Mouse (Mus musculus): Measurements from ENCODE around the gene Cdk14.

Gene Cdk14

DNA sequence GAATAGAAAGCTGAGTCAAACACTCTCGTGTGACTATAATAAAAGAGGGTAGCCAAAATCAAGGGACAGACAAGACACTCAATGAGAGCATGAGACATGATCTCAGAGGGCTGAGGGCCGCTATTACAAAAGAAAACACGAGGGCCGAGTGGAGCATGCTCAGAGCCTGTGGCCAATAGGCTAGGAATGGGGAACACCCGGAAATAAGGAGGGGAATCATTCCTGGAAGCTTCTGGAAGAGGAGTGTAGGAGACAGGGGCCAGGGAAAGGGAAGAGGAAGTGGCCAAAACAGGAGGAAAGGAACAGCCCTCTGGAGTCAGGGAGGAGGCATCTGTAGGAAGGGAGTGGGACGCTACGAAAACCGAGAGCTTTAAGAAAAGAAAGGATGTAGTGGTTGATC lies 52.6 kb downstream of the Cdk14 start:
- in situ Hi-C loops (cut with MboI, MseI), result no loop called here

DNA sequence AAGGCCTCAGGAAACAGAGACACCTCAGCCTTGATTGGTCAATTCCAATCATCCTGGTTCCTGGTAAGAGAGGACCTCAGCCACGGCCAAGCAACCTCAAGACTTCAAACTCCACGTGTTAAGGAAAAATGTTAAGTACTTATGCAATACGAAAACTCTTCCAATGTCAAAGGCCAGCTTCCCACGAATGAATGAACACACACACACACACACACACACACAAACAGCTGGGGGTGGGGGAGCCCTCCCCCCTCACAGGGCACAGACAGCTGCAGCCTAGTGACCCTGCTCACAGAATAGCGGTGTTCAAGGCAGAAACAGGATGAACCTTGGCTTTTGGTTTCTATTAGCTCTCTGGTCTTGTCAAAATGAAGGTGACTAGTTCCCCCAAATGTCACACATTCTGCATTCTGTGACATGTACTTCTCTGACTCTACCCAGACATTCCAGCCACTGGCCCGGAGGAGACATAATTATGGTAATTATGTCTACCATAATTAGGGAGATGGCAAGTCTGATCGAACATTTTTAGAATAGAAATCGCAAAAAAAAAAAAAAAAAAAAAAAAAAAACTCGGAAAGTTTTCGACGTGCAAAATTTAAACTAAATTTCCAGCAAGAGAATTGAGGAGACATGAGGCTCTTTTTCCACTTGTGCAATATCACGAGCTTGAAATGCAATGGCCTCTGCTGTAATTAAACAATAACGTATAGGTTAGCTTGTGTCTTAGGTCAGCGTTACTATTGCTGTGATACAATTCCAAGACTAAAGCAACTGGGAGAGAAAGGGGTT lies 54.6 kb downstream of the Cdk14 start:
- in situ Hi-C loops (cut with MboI, MseI), result no loop called here

DNA sequence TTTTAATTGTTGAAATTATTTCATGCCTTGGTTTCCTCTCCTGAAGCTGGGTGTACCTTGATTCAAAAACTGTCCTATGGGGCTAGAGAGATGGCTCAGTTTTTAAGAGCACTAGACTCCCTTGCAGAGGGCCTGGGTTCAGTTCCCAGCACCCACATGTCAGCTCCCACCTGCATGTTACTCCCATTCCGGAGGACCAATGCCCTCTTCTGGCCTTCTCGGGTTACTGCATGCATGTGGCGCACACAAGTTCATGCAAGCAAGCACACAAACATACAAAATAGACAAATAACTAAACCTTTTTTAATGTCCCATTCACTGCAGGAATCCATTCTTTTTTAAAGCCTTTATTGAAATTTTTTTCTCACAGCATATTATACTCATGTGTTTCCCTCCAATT lies 58.4 kb downstream of the Cdk14 start:
- in situ Hi-C loops (cut with MboI, MseI), result no loop called here

DNA sequence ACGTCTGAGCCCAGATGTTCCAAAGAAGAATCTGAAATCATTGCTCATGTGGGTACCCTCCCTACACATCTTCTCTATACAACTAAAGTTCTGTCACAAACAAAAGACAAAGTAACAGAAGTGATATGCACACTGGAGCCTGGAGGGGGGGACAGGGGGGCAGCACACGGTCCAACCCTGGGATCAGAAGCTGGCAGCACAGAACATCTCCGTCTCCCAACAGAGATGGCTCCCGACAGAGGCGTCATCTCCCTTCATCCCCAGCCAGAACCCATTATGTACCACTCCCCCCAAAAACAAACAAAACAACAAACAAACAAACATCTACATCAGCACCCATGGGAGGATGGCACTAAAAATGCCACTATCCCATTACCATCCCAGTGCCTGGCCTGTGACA lies 59.8 kb downstream of the Cdk14 start:
- in situ Hi-C loops (cut with MboI, MseI), result no loop called here

DNA sequence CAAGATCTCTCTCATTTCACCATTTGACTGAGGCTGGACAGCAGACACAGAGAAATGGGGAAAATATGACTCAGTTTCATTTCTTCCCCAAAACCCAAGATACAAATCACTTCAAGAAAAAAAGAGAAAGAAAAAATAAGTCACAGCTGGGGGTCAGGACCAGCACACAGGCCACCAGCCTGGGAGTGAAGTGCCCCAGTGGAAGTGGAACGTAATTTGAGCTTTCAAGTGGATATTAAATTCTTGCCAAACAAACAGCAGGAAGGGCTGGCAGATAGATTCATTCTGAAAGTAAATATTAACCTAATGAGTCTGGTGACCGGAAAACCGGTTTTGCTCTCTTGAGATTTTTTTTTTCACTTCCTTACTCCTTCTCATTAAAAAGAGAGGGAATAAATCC lies 60.2 kb downstream of the Cdk14 start:
- in situ Hi-C loops (cut with MboI, MseI), result no loop called here

DNA sequence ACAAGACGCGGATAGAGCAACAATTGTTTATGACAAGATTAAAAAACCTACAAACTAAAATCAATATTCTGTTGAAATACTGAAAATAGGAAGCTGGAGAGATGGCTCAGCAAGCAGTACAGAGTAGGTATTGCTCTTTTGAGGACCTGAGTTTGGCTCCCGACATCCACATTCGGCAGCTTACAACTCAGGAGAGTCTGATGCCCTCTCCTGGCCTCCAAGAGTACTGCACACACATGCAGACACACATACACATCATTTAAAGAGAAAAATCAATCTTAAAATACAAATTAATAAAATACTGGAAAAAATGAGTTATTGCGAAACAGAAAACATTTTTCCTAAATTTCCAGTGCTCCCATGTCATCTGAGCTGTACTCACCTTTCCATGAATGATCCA lies 60.7 kb downstream of the Cdk14 start:
- in situ Hi-C loops (cut with MboI, MseI), result no loop called here

DNA sequence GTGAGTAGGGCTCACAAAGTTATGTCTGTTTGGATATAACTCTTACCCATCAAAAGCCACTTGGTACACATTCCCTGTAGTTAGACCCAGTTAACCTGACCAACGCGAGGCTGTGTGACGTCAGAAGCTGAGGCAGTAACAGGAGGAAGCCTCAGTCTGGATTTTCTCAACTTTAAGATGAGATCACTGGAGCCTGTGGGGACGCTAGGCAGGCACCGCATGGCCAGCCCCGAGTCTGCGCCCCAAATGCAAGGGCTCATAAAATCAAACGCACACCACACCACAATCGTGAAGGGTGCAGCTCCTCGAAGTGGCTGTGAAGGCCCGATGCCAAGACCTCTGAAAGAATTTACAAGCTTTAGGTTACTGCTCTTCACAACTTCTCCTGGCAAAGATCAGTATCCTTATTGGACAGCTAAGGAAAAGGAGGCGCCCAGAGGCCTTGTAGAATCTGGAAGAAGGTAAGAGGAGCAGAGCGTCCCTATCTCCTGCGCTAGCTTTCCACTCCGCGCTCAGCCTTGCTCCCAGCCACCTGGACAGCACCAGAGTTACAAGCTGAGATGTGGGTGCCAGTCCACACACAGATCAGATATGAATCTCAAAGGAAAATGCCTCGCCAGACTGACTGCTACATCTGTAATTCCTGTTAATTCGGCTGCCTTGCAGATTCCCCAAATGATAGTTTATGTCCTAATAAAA lies 61.9 kb downstream of the Cdk14 start:
- in situ Hi-C loops (cut with MboI, MseI), result no loop called here

DNA sequence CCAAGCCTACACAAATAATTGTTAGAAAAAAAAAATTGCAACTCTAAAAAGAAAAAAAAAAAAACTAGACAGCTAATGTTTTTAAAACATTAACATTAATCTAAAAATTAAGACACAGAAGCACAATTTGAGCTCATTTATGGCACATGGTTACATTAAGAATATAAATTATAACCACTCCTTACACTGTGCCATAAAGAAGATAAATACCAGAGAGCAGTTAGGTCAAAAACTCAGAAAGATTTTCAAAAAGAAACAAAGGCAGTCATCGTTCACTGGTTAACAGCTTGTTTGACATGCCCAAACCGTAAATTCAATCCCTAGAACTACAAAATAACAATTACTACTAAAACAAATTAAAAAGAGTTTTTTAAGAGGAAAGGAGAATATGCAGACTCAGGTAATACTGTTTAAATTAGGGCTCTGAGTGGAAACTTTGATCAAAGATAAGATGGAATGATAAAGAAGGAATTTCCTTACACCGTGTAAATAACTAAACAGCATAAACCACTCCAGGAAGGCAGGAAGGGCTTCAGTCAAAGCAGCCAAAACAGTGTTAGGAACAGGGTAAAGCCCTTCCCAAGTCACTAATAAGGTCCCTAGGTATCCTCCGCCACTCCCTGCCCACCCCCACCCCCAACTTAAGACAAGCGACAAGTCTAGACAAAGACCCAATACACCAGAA lies 65.3 kb downstream of the Cdk14 start:
- in situ Hi-C loops (cut with MboI, MseI), result no loop called here

DNA sequence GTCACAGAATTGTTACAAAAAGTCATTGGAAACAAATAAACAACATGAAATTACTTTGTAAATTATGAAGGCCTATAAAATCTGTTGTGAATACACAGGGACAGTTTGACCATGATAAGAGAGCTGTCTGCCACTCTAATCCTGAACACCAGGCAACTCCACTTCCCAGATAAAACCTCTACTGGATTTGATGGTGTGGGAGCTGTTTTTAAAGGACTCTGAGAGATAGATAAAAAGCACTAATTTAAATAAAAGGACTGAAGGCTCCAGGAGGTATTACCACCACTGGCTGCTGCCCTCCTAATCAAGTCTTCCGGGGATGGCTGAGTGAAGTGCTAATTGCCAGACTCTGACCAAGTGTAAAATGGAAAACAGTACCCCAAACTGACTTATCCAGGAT lies 66.2 kb downstream of the Cdk14 start:
- in situ Hi-C loops (cut with MboI, MseI), result no loop called here

DNA sequence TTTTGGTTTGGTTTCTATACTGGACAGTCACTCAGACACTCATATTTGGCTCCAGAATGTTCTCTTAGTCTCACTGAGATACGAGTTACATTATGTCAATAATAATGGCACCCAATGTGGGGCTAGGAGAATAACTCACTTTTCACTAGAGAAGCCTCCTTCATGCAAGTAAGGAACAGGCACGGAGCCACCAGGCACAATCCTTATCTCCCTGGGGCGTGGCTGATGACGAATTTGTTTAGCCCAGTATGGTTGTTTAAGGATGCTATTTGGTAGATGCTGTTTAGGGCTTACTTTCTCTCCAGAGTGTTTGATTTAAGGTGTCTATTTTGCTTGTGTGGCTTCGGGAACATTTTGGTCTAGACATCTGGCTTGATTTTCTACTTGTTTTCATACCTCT lies 75.5 kb downstream of the Cdk14 start:
- in situ Hi-C loops (cut with MboI, MseI), result loop anchor here in 1 of 2 experiments (25.0 kb wide), 1 partner anchor 382 kb away; no protein-coding TSS in a partner anchor

DNA sequence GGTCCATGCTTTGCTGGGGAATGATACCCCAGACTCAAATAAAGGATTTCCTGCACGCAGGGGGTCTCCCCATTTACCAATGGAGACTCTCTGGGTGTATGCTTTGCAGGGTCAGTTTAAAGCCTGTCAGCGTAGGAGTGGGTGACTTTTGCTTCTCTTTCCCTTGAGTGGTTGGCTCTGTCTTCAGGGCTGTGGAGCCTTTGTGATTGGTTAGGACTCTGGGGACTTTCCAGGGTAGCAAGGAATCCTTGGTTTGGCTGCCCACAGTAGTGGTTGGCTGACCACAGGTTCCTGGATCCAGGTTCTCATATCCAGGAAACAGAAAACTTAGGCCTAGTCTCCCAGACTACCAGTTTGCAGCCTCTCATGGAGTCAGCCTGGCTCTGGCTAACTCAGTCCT lies 76.4 kb downstream of the Cdk14 start:
- in situ Hi-C loops (cut with MboI, MseI), result loop anchor here in 1 of 2 experiments (25.0 kb wide), 1 partner anchor 381 kb away; no protein-coding TSS in a partner anchor

DNA sequence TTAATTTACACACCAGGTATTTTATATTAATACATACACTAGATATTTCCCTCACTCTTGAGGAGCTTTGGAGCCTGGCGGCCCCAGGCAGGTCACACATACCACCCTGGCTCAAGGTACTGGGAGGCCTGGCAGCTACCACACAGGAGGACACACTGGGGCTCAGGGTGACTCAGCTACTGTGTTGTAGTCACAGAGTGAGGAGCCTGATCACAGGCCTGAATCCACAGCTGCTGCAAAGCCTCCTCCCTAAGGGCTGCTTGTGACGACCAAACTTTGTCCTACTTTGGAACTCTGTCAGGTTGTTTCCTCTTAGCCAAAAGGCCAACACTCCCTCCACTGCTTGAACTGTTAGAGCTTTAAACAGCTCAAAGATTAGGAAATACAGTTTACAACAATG lies 76.8 kb downstream of the Cdk14 start:
- in situ Hi-C loops (cut with MboI, MseI), result loop anchor here in 1 of 2 experiments (25.0 kb wide), 1 partner anchor 381 kb away; no protein-coding TSS in a partner anchor

DNA sequence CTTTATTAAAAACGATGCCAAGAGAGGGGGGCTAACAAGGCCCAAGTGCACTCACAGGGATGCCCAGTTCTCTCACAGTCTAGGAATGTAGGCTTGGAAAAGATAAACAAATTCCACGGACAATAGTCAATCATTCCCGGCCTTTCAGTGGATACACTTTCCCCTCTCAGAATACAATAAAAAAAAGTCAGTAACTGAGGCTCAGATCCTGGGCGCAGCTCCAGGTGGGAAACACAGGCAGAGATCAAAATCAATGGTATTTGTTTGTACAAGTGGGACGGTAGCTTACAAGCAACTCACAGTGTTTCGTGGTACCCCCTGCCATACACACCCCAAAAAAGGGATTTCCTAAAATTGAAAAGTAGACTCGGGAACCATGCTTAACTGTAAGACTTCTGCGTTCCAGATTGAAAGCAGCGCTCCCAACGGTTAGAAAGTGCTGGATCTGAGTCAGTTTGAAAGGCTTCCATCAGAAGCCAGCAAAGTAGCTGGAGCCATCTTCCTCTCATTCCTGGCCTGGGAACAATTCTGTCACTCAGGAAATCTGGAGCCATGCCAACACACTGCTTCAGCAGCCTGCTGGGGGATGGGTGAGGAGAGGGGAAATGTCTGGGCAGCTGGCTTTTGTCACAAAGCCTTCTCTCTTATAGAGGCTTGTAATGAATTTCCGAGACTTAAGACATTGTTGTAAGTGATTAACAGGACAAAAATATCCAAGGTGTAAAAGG lies 77.5 kb downstream of the Cdk14 start:
- in situ Hi-C loops (cut with MboI, MseI), result loop anchor here in 1 of 2 experiments (25.0 kb wide), 1 partner anchor 380 kb away; no protein-coding TSS in a partner anchor

DNA sequence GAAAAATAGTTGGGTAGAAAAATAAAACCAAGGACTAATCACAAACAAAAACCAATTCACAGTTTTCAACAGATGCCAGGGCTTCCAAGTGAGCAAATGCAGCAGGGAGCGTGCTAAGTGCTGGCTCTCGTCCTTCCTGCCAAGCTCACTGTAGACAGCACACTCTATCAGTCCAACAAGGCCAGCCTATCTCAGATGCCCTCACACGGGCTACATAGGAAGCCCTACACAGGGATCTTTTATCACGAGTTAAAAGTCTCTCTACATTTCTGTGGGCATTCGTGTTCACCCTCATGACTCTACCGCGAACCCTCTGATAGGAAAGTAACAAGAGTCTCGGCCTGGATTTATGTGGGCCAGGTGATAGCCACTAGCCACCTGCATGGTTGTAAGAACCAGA lies 78.5 kb downstream of the Cdk14 start:
- in situ Hi-C loops (cut with MboI, MseI), result loop anchor here in 1 of 2 experiments (25.0 kb wide), 1 partner anchor 379 kb away; no protein-coding TSS in a partner anchor

DNA sequence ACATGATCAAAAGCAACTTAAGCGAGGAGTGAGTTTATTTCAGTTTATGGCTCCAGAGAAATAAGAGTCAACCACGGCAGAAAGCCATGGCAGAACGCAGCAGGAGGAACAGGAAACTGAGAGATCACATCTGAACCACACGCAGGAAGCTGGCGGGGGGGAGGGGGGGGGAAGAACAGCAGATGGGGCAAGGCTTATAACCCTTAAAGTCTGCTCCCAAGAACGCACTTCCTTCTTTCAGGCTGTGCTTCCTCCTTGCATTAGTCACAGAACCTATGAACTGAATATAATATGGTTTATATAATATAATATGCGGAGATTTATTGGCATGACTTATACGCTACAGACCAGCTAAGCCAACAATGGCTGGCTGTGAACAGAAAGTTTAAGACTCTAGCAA lies 86.2 kb downstream of the Cdk14 start:
- in situ Hi-C loops (cut with MboI, MseI), result loop anchor here in 1 of 2 experiments (25.0 kb wide), 1 partner anchor 372 kb away; no protein-coding TSS in a partner anchor

DNA sequence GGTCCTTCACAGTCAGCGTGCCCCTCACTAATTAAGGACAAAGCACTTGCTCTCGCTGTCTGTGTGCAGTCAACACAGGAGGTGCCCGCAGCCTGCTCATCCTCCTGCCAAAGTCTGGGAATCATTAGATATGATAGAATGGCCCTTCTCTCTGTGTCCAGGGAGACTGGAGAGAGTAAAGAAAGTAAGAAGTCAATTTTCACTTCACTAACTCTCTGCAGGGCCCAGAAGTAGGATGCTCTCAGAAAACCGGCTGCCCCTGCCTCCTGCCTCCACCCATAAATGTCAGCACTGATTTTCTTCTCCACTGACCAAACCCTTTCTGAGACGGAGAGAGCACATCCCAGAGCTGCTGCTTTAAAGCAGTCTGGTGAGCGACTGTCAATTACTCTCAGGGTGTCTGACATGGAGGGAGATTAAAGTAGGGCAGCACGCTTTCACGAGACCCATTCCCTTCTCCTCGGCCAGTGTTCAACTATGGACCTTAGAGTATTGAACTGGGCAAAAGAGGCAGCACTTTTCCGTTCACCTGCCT lies 89.1 kb downstream of the Cdk14 start:
- in situ Hi-C loops (cut with MboI, MseI), result loop anchor here in 1 of 2 experiments (25.0 kb wide), 1 partner anchor 369 kb away; no protein-coding TSS in a partner anchor

DNA sequence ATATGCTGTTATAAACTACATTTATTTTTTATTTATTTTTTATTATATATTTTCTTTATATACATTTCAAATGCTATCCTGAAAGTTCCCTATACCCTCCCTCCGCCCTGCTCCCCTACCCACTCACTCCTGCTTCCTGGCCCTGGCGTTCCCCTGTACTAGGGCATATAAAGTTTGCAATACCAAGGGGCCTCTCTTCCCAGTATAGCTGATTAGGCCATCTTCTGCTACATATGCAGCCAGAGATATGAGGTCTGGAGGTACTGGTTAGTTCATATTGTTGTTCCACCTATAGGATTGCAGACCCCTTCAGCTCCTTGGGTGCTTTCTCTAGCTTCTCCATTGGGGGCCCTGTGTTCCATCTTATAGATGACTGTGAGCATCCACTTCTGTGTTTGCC lies 91.1 kb downstream of the Cdk14 start:
- in situ Hi-C loops (cut with MboI, MseI), result loop anchor here in 1 of 2 experiments (25.0 kb wide), 1 partner anchor 367 kb away; no protein-coding TSS in a partner anchor

DNA sequence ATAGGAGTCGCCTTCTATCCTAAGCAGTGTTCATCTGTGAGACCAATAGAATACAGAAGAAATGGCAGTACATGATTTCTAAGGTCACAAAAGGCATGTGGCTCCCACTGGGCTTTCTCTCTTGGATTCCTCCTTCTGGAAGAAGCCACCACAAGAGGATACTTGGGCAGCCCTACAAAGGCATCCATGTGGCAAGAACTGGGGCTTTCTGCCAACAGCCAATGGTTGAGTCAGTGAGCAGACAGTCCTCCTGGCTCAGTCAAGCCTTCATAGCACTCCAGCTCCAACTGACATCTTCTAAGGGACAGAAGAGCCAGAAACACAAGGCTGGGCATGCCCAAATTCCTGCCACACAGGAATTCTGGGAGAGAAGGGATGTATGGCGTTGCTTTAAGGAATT lies 93.4 kb downstream of the Cdk14 start:
- in situ Hi-C loops (cut with MboI, MseI), result loop anchor here in 1 of 2 experiments (25.0 kb wide), 1 partner anchor 364 kb away; no protein-coding TSS in a partner anchor

DNA sequence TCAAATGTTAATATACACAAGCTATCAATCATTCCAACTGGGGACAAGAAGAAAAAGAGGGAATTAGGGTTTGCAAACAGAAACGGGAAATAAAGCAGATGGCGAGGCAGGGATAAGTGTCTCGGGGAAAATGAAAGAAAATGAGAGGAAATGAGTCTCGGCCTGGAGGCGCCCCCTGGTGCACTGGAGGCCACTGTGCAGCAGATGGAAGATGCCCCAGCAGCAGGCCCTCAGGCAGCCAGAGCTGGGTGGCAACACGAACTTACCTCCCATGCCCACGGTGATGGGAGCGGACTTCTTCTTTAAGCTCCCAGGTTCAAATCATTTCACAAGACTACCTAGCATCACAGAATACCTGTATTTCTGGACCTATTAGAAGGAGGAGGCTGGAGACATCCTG lies 97.4 kb downstream of the Cdk14 start:
- in situ Hi-C loops (cut with MboI, MseI), result no loop called here

DNA sequence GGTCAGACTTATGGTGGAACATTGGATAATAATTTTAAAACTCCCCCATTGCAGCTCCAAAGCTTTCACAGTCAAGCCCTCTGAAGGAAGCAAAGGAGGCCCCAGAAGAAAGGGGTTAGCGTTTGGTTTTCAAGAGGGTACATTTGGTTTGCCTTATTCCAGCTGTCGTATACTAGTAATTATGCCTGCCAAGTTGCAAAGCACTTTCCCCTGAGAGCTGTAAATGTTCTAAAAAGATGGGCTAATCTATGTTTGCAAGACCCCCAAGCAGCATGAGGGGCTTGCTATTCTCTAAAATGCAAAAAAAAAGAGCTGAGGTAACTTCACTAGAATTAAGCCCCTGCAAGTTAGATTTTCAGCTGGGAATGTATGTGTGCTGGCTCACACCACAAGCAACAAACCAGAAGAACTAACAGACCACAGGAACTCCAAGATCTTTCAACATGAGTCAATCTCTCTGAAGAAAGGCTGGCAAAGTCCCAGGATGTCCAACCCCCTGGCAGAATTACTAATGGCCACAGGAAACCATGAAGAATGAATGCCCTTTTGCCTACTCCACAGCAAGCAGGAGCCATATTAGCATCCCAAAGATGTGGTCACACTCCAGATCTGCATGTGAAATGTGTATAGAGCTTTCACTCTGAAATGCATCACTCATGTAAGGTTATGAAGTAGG lies 99.5 kb downstream of the Cdk14 start:
- in situ Hi-C loops (cut with MboI, MseI), result no loop called here
